Mouse (Mus musculus) heart, embryonic 10.5 days (tissue): ENCODE results near the gene Fam221a. TPM values are rescaled to one million over a fixed set of nuclear protein-coding genes. Genes with fewer than 3 reads are reported as not detected.
A peak's percentile ranks its signal among the peaks of the same experiment; 100 is the strongest.

Source experiments
- DNase-seq: peaks from one replicate; pipeline ENCODE4 v3.0.0-alpha.2; 2017; ENCODE audit warnings: low spot score
- H3K27ac ChIP-seq: fragments of 300-500 bp; sonication (generic); 2 replicates; pipeline ENCODE4 v1.5.1; 2016; ENCODE audit warnings: mild to moderate bottlenecking
- H3K27me3 ChIP-seq: fragments of 300-500 bp; sonication (generic); 2 replicates; pipeline ENCODE4 v1.6.1; 2016; ENCODE audit warnings: mild to moderate bottlenecking; ENCODE audit not compliant: poor library complexity, insufficient read depth, severe bottlenecking
- H3K36me3 ChIP-seq: fragments of 300-500 bp; sonication (generic); 2 replicates; pipeline ENCODE4 v1.6.1; 2016; ENCODE audit warnings: mild to moderate bottlenecking, moderate library complexity
- H3K4me1 ChIP-seq: fragments of 300-500 bp; sonication (generic); 2 replicates; pipeline ENCODE4 v1.6.1; 2016; ENCODE audit warnings: mild to moderate bottlenecking
- H3K4me3 ChIP-seq: fragments of 300-500 bp; sonication (generic); 2 replicates; pipeline ENCODE4 v1.5.1; 2016; ENCODE audit warnings: mild to moderate bottlenecking, moderate library complexity
- H3K9me3 ChIP-seq: fragments of 300-500 bp; sonication (generic); 2 replicates; pipeline ENCODE4 v1.6.1; 2016; ENCODE audit warnings: mild to moderate bottlenecking, moderate library complexity
- WGBS: fragments of 180-500 bp; shearing (Covaris S2); methylation state at CpG from one replicate; pipeline ENCODE4 v1.1.7; 2016; 5-methylcytosine and 5-hydroxymethylcytosine counted together
- polyA plus RNA-seq: library from polyadenylated mRNA; unstranded; fragments of >200 nt; fragmentation: Nextera tagmentation; extraction: Ambion mirVana; gene quantifications from 2 replicates; pipeline ENCODE4 v1.2.1, GENCODE M21; 2016

Gene Fam221a
- polyA plus RNA-seq, result 3.5 and 3.6 TPM in 2 replicates

DNA sequence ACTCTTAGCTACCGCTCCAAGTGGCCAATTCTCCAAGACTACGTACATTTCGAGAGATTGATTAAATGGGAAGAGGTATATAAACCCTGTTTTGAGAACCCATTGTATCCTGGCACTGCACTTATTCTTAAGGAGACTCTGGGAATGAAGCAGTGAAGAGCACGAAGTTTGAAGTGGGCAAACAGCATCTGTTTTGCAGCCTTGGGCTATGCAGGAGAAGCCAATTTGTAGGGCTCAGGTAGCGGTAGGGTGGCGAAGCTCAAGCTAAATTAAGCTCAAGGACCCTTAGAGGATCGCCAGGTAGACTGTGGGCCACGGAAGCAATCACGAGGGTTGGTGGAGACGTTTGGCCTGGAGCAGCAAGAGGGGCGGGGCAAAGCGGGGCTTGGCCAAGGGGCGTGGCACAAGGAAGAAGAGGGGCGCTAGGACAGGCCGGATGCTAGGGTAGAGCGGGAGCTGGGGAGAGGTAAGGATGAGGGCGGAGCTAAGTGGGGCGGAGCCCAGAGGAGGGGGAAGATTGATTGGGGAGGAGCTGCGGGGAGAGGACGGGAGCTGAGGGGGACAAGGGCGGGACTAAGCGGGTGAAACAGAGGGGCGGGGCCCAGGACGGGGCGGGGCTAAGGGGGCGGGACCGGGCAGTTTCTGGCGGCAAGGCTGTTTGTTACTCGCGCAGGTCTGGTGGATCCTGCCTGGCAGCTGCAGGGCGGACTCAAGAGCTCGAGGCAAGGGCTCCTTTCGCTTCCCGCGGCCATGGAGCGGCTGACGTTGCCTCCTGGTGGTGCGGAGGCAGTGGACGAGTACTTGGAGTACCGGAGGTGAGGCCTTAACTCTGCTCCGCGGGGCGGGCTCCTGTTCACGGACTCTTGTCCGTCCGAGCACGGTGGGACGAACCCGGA, at the start of gene Fam221a:
Gene Fam221a, plus strand, starts transcription at position 581 of the 896 bp plus-strand sequence.
- WGBS, result 4% methylated on average over 48 of the region's 49 CpGs
- H3K27ac ChIP-seq, result peak within 1 kb of the TSS; percentile 89
- H3K36me3 ChIP-seq, result no peaks in the 10 kb centered on the region
- peaks cover 15% of the 10 kb centered on the region for H3K4me1 ChIP-seq
- peak; percentile 98 for DNase-seq
- no peaks in the 10 kb centered on the region for H3K27me3 ChIP-seq
- H3K9me3 ChIP-seq, result no peaks in the 10 kb centered on the region
- H3K4me3 ChIP-seq, result peak within 1 kb of the TSS; percentile 72

GRCm38 (mm10) chr6:49318966-49319594, 48.5 kb upstream of the Fam221a start, which contains the start of gene Ccdc126:
Gene Ccdc126 (plus strand): TSS chr6:49319274.
- peak within 1 kb of the TSS; percentile 91 for H3K27ac ChIP-seq
- H3K4me3 ChIP-seq, result peak within 1 kb of the TSS; percentile 69
- H3K4me1 ChIP-seq, result peaks cover 9% of the 10 kb centered on the region
- 0% methylated on average over 47 of the region's 47 CpGs for WGBS
- no peaks in the 10 kb centered on the region for H3K9me3 ChIP-seq
- peak; percentile 99 for DNase-seq
- H3K27me3 ChIP-seq, result no peaks in the 10 kb centered on the region
- no peaks in the 10 kb centered on the region for H3K36me3 ChIP-seq

DNA sequence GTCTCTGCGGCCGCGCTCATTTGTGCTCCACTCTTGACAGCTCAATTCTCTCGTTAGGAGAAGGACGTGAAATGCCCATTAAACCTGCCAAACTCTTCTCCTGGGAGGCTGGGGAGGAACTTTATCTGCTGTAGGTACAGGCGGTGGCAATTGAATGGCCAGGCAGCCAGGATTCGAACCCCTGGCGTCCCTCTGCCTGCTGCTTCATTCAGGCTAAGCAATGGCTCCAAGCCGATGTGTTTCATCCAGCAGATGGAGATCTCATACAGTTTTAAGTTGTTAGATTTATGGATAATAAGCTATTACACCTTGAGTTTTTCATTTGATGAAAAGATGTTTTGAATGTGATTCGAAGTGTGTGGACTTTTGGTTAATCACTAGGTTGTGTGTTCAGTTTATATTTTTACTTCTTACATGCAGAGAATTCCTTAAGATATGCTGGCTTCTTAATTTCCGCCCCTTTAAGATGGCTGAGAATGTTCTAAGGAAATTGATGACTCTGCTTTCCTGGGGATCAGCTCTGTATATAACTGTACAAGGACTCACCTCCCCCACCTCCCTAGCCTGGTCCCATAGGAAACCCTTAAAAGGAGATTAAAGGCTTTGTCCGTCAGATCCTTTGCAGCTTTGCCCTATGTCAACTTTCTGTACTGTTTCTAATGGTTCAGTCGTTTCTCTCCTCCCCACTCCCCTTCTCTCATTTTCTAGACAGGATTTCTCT, 47.8 kb upstream of the Fam221a start:
- H3K27me3 ChIP-seq, result no peaks in the 10 kb centered on the region
- peak; percentile 39 for DNase-seq
- H3K9me3 ChIP-seq, result no peaks in the 10 kb centered on the region
- H3K4me3 ChIP-seq, result peak overlapping the region; percentile 69
- peak overlapping the region; percentile 91 for H3K27ac ChIP-seq
- 12% methylated on average over 13 of the region's 13 CpGs for WGBS
- H3K4me1 ChIP-seq, result peaks cover 9% of the 10 kb centered on the region
- no peaks in the 10 kb centered on the region for H3K36me3 ChIP-seq

GRCm38 (mm10) chr6:49321341-49321740, 46.2 kb upstream of the Fam221a start:
- H3K9me3 ChIP-seq, result no peaks in the 10 kb centered on the region
- 73% methylated on average over 3 of the region's 3 CpGs for WGBS
- DNase-seq, result peak; percentile 31
- H3K36me3 ChIP-seq, result no peaks in the 10 kb centered on the region
- no peak overlapping the region for H3K4me3 ChIP-seq
- peaks cover 9% of the 10 kb centered on the region for H3K4me1 ChIP-seq
- H3K27ac ChIP-seq, result no peak overlapping the region
- H3K27me3 ChIP-seq, result no peaks in the 10 kb centered on the region

- Histone ChIP-seq H3K9me3 (no peaks in the 10 kb centered on the region), H3K27ac (no peak overlapping the region), H3K27me3 (no peaks in the 10 kb centered on the region), H3K4me3 (no peak overlapping the region), H3K36me3 (no peaks in the 10 kb centered on the region), H3K4me1 (peaks cover 9% of the 10 kb centered on the region)
- DNase-seq, result peak; percentile 24
Observed at GRCm38 (mm10) chr6:49322056-49322455, 45.5 kb upstream of the Fam221a start.

- WGBS, result 68% methylated on average over 2 of the region's 2 CpGs
- Histone ChIP-seq H3K4me1 (peaks cover 9% of the 10 kb centered on the region), H3K27ac (no peak overlapping the region), H3K4me3 (no peak overlapping the region), H3K36me3 (no peaks in the 10 kb centered on the region), H3K9me3 (no peaks in the 10 kb centered on the region), H3K27me3 (no peaks in the 10 kb centered on the region)
- peak; percentile 42 for DNase-seq
Observed at GRCm38 (mm10) chr6:49322986-49323385, 44.6 kb upstream of the Fam221a start.

GRCm38 (mm10) chr6:49324528-49324927, 43.0 kb upstream of the Fam221a start:
- Histone ChIP-seq H3K27ac (no peak overlapping the region), H3K4me1 (peaks cover 5% of the 10 kb centered on the region; the same call in 1 of the 2 replicates), H3K4me3 (no peak overlapping the region), H3K27me3 (no peaks in the 10 kb centered on the region), H3K36me3 (no peaks in the 10 kb centered on the region), H3K9me3 (no peaks in the 10 kb centered on the region)
- 74% methylated on average over 2 of the region's 2 CpGs for WGBS
- DNase-seq, result peak; percentile 74

GRCm38 (mm10) chr6:49325294-49325693, 42.2 kb upstream of the Fam221a start:
- WGBS, result 78% methylated on average over 1 of the region's 1 CpGs
- Histone ChIP-seq H3K4me3 (no peak overlapping the region), H3K27ac (no peak overlapping the region), H3K36me3 (no peaks in the 10 kb centered on the region), H3K4me1 (0 out of 2 replicates have a peak, but pooled peaks cover 1% of the 10 kb centered on the region), H3K9me3 (no peaks in the 10 kb centered on the region), H3K27me3 (no peaks in the 10 kb centered on the region)
- DNase-seq, result no peak

- no peaks in the 10 kb centered on the region for H3K36me3 ChIP-seq
- WGBS, result 84% methylated on average over 3 of the region's 3 CpGs
- no peaks in the 10 kb centered on the region for H3K27me3 ChIP-seq
- no peak overlapping the region for H3K27ac ChIP-seq
- H3K4me1 ChIP-seq, result peaks cover 9% of the 10 kb centered on the region
- no peaks in the 10 kb centered on the region for H3K9me3 ChIP-seq
- no peak overlapping the region for H3K4me3 ChIP-seq
- peak; percentile 35 for DNase-seq
Observed at GRCm38 (mm10) chr6:49326846-49327245, 40.7 kb upstream of the Fam221a start.

- Histone ChIP-seq H3K36me3 (no peaks in the 10 kb centered on the region), H3K4me1 (peaks cover 12% of the 10 kb centered on the region), H3K27me3 (no peaks in the 10 kb centered on the region), H3K9me3 (no peaks in the 10 kb centered on the region), H3K4me3 (no peak overlapping the region), H3K27ac (0 out of 2 replicates have a peak overlapping the region, but pooled peaks have one; percentile 29)
- 54% methylated on average over 5 of the region's 5 CpGs for WGBS
- DNase-seq, result no peak
Observed at GRCm38 (mm10) chr6:49331369-49332059, 36.0 kb upstream of the Fam221a start.

- no peaks in the 10 kb centered on the region for H3K36me3 ChIP-seq
- DNase-seq, result no peak
- no peaks in the 10 kb centered on the region for H3K27me3 ChIP-seq
- WGBS, result 63% methylated on average over 13 of the region's 13 CpGs
- no peak overlapping the region for H3K27ac ChIP-seq
- no peak overlapping the region for H3K4me3 ChIP-seq
- H3K4me1 ChIP-seq, result peaks cover 12% of the 10 kb centered on the region
- no peaks in the 10 kb centered on the region for H3K9me3 ChIP-seq
Observed at GRCm38 (mm10) chr6:49332060-49332370, 35.5 kb upstream of the Fam221a start.

- Histone ChIP-seq H3K4me3 (no peak overlapping the region), H3K9me3 (no peaks in the 10 kb centered on the region), H3K36me3 (no peaks in the 10 kb centered on the region), H3K27ac (no peak overlapping the region), H3K4me1 (no peaks in the 10 kb centered on the region), H3K27me3 (no peaks in the 10 kb centered on the region)
- DNase-seq, result no peak
- 25% methylated on average over 9 of the region's 9 CpGs for WGBS
Observed at GRCm38 (mm10) chr6:49338566-49338965, 29.0 kb upstream of the Fam221a start.
